Mouse (Mus musculus) spleen, adult 2 months (tissue): ENCODE results near the gene Tor3a.

Source experiments
- CTCF ChIP-seq: fragments of 200-500 bp; IDR thresholded peaks from 2 replicates; pipeline ENCODE4 v1.5.1; 2011; ENCODE audit warnings: mild to moderate bottlenecking, inconsistent platforms; ENCODE audit not compliant: insufficient read depth, insufficient read length, insufficient replicate concordance; ENCODE audit errors: extremely low read depth
- POLR2A ChIP-seq: fragments of 200-500 bp; IDR thresholded peaks from 2 replicates; pipeline ENCODE4 v1.6.1; 2011; ENCODE audit warnings: low read depth, low read length, inconsistent platforms

DNA sequence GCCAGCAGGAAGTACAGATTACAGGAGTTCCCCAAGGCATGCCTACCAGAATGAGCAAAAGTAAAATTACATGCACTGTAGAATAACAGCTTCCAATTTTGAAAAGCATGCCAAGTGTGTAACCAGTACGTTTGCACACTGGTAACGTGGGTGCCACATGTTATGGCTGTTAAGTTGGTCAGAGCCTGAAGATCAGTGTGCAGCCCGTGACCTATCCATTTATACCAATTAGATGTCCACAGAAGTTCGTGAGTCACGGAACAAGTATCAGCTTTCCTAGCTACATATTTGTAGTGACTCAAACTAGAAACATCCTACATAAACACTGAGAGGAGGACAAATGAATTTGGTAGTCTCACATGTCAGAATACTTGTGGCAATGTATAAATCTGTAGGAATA lies 34.7 kb downstream of the Tor3a start:
- TF ChIP-seq CTCF (no peak), POLR2A (no peak)
